Mouse (Mus musculus) CH12.LX (cell line): ENCODE results near the gene Zic1.

Experiments
- EP300 ChIP-seq: IDR thresholded peaks from 2 replicates; pipeline ENCODE4 v1.6.1; 2011; ENCODE audit warnings: low read length, improper control_type of control experiment
- NELFE ChIP-seq: IDR thresholded peaks from 2 replicates; pipeline ENCODE4 v1.6.1; 2011; ENCODE audit warnings: low read depth, low read length, improper control_type of control experiment

DNA sequence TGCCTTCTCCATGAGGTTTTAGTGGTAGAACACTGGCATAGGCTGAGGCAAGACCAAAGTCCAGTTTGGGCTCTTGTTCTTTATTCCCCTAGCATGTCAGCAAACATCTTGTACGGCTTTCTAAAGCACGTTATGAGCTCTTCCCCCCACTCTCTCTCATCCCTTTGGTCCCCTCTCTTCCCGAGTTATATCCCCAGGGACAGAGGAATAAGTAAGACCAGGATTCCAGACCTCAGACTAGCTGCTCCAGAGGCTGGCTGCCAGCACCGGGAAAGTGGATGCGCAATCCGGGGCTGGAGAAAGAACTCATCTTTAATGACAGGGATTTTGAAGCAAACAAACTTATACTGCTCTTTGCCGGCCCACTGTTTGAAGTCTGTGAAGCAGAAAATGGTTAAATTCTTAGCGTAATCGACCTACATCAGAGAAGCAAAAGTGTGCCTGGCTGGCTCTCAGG is 14.9 kb upstream of the Zic1 start:
- TF ChIP-seq NELFE: no peak
- no peak for TF ChIP-seq EP300
